Comparison of ENCODE assay signal across 29 mouse cellular contexts in the genomic region with DNA sequence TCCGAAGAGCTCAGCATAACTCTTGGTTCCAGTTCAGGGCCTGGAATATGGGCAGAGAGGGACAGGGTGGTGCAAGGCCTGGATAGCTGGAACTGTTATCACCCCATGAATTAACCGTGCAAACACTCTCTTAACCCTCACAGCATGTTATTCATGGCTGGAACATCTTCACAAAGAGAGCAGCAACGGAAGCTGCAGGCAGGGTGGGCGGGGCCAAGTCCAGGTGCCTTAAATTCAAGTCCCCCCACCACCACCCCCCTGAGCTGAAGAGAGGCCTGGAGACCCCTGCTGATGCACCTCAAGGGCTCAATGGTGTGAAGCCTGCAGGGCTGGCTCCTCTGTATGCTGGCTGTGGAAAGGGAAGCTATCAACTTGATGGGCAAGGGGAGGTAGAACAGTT. TPM values are rescaled to one million over a fixed set of nuclear protein-coding genes. Genes with fewer than 3 reads are reported as not detected.
DNase-seq lines count a peak whose midpoint lies in the region; ATAC-seq and TF ChIP-seq lines count a peak whose summit lies in the region.
"Had no signal": no experiment of that assay in that cellular context is flagged by ENCODE, and none has a peak within 500 bp of the region (broad histone marks: within the 10 kb centered on the region; RNA-seq: fewer than 3 reads in every experiment).

No protein-coding gene starts in this region.

- no peaks in the 10 kb centered on the region for H3K27me3 ChIP-seq in midbrain, embryonic 11.5 days (ENCODE audit: control insufficient read depth, insufficient read depth, low read length)
- no peaks in the 10 kb centered on the region for H3K27me3 ChIP-seq in midbrain, postnatal 0 days (ENCODE audit: insufficient read depth, low read length)
- H3K27me3 ChIP-seq in thymus, adult 2 months (ENCODE audit: control insufficient read depth, insufficient read depth, low read length), result no peaks in the 10 kb centered on the region
- 0 out of 2 replicates have a peak, but pooled peaks cover 5% of the 10 kb centered on the region for H3K27me3 ChIP-seq in liver, embryonic 12.5 days (replicated peaks)
- H3K27me3 ChIP-seq: embryonic facial prominence, embryonic 13.5 days; forebrain, embryonic 12.5 days; forebrain, embryonic 15.5 days had no signal

- no peak overlapping the region for H3K4me3 ChIP-seq in midbrain, embryonic 11.5 days (ENCODE audit: low read depth, low read length)
- H3K4me3 ChIP-seq in midbrain, postnatal 0 days (ENCODE audit: low read depth, low read length), result no peak overlapping the region
- no peak overlapping the region for H3K4me3 ChIP-seq in thymus, adult 2 months (ENCODE audit: control insufficient read depth, insufficient read depth, low read length)
- no peak overlapping the region for H3K4me3 ChIP-seq in liver, embryonic 12.5 days
- H3K4me3 ChIP-seq: embryonic facial prominence, embryonic 10.5 days; embryonic facial prominence, embryonic 13.5 days; erythroblast, embryonic 14.5 days; forebrain, embryonic 12.5 days; forebrain, embryonic 15.5 days; hindbrain, embryonic 10.5 days; hindbrain, embryonic 13.5 days had no signal

- peaks cover 7% of the 10 kb centered on the region for H3K4me1 ChIP-seq in midbrain, embryonic 11.5 days (ENCODE audit: control insufficient read depth, insufficient read depth, low read length)
- H3K4me1 ChIP-seq in midbrain, postnatal 0 days (ENCODE audit: insufficient read depth, low read length), result no peaks in the 10 kb centered on the region
- H3K4me1 ChIP-seq in thymus, adult 2 months (replicated peaks; ENCODE audit: control insufficient read depth, insufficient read depth, low read length), result peaks cover 70% of the 10 kb centered on the region
- 0 out of 2 replicates have a peak, but pooled peaks cover 5% of the 10 kb centered on the region for H3K4me1 ChIP-seq in liver, embryonic 12.5 days

- H3K9ac ChIP-seq in midbrain, embryonic 11.5 days (ENCODE audit: low read length), result no peak overlapping the region
- H3K9ac ChIP-seq in midbrain, postnatal 0 days (replicated peaks; ENCODE audit: low read length, poor library complexity, severe bottlenecking), result no peak overlapping the region
- H3K9ac ChIP-seq in liver, embryonic 12.5 days, result no peak overlapping the region
- H3K9ac ChIP-seq: embryonic facial prominence, embryonic 13.5 days; forebrain, embryonic 12.5 days; forebrain, embryonic 15.5 days; hindbrain, embryonic 13.5 days had no signal

- TF ChIP-seq CTCF in midbrain, postnatal 0 days (IDR thresholded peaks at IDR 0.05), result no peak
- no peak for TF ChIP-seq CTCF in thymus, adult 2 months (IDR thresholded peaks at IDR 0.05; ENCODE audit: borderline replicate concordance, control insufficient read depth, extremely low read depth, insufficient read depth, low read length, poor library complexity)

- H3K27ac ChIP-seq in midbrain, embryonic 11.5 days (ENCODE audit: low read depth, low read length), result no peak overlapping the region
- H3K27ac ChIP-seq in midbrain, postnatal 0 days (ENCODE audit: low read depth, low read length), result no peak overlapping the region
- H3K27ac ChIP-seq in thymus, adult 2 months (ENCODE audit: control insufficient read depth, insufficient read depth, low read length), result peak overlapping the region; percentile 76
- H3K27ac ChIP-seq in liver, embryonic 12.5 days, result no peak overlapping the region
- H3K27ac ChIP-seq: embryonic facial prominence, embryonic 10.5 days; embryonic facial prominence, embryonic 13.5 days; forebrain, embryonic 12.5 days; forebrain, embryonic 15.5 days; hindbrain, embryonic 10.5 days; hindbrain, embryonic 13.5 days had no signal

- H3K4me2 ChIP-seq in midbrain, embryonic 11.5 days, result no peak overlapping the region
- H3K4me2 ChIP-seq in midbrain, postnatal 0 days (ENCODE audit: low read depth, low read length, poor library complexity, severe bottlenecking), result no peak overlapping the region
- H3K4me2 ChIP-seq in liver, embryonic 12.5 days, result no peak overlapping the region
- H3K4me2 ChIP-seq: embryonic facial prominence, embryonic 13.5 days; forebrain, embryonic 12.5 days; forebrain, embryonic 15.5 days; heart, embryonic 11.5 days; hindbrain, embryonic 13.5 days had no signal

- H3K36me3 ChIP-seq in midbrain, embryonic 11.5 days (ENCODE audit: control insufficient read depth, insufficient read depth, low read length), result no peaks in the 10 kb centered on the region
- H3K36me3 ChIP-seq in midbrain, postnatal 0 days (ENCODE audit: insufficient read depth, low read length), result no peaks in the 10 kb centered on the region
- no peaks in the 10 kb centered on the region for H3K36me3 ChIP-seq in thymus, adult 2 months (ENCODE audit: control insufficient read depth, insufficient read depth, low read length)
- H3K36me3 ChIP-seq in liver, embryonic 12.5 days, result no peaks in the 10 kb centered on the region
- H3K36me3 ChIP-seq: embryonic facial prominence, embryonic 10.5 days; embryonic facial prominence, embryonic 13.5 days; forebrain, embryonic 12.5 days; forebrain, embryonic 15.5 days; G1E; hindbrain, embryonic 10.5 days; hindbrain, embryonic 13.5 days had no signal

- H3K9me3 ChIP-seq in midbrain, embryonic 11.5 days (ENCODE audit: control insufficient read depth, low read length), result no peaks in the 10 kb centered on the region
- H3K9me3 ChIP-seq in midbrain, postnatal 0 days (ENCODE audit: low read length), result no peaks in the 10 kb centered on the region
- no peaks in the 10 kb centered on the region for H3K9me3 ChIP-seq in liver, embryonic 12.5 days (replicated peaks)
- H3K9me3 ChIP-seq: embryonic facial prominence, embryonic 10.5 days; embryonic facial prominence, embryonic 13.5 days; forebrain, embryonic 12.5 days; forebrain, embryonic 15.5 days; G1E; hindbrain, embryonic 13.5 days had no signal

- peak; percentile 57 for DNase-seq in midbrain, embryonic 11.5 days (ENCODE audit: low spot score, missing footprints)
- DNase-seq in midbrain, postnatal 0 days (ENCODE audit: low spot score), result no peak
- peak; percentile 56 for DNase-seq in thymus, adult 2 months
- peak; percentile 81 for DNase-seq in thymus, postnatal 14 days
- DNase-seq in thymus, postnatal 4 days, result peak; percentile 85
- no peak for DNase-seq in lung, postnatal 14 days
- DNase-seq: cerebellum, adult 9-11 months had no signal

- no peak for ATAC-seq in midbrain, embryonic 11.5 days (ENCODE audit: low FRiP score)
- ATAC-seq in midbrain, postnatal 0 days (ENCODE audit: low FRiP score), result no peak
- no peak for ATAC-seq in monocyte, adult 5-6 weeks (replicated peaks; ENCODE audit: insufficient number of reproducible peaks, low FRiP score, low TSS enrichment, poor library complexity, severe bottlenecking)
- no peak for ATAC-seq in liver, embryonic 12.5 days
- ATAC-seq: forebrain, embryonic 15.5 days; hindbrain, embryonic 16.5 days; Patski had no signal

- WGBS in midbrain, embryonic 11.5 days, result 49% methylated on average over 4 of the region's 4 CpGs
- 49% methylated on average over 4 of the region's 4 CpGs for WGBS in midbrain, postnatal 0 days
- WGBS in thymus, adult 2 months, result 63% methylated on average over 4 of the region's 4 CpGs
- 46% methylated on average over 4 of the region's 4 CpGs for WGBS in liver, embryonic 12.5 days (ENCODE audit: insufficient replicate concordance)

- TF ChIP-seq POLR2A in thymus, adult 2 months (IDR thresholded peaks at IDR 0.05; ENCODE audit: control insufficient read depth, extremely low read depth, insufficient read depth, low read length, poor library complexity), result no peak

RNA-seq across cellular contexts. Expression of a gene that starts 15.8 kb away (rescaled TPM):
- 0.10 and 0.15 TPM in 2 replicates for polyA plus RNA-seq in midbrain, embryonic 11.5 days (2014; fragmentation: Nextera tagmentation; extraction: Ambion mirVana)
- 4.9 and 8.4 TPM in 2 replicates for total RNA-seq in midbrain, postnatal 0 days (2014; rRNA removed)
- 13.0 and 13.9 TPM in 2 replicates for polyA plus RNA-seq in midbrain, postnatal 0 days (2015; fragmentation: Nextera tagmentation; extraction: Ambion mirVana)
- polyA plus RNA-seq in thymus, adult 2 months (2012; rRNA removed), result 7.8 and 13.3 TPM in 2 replicates
- not detected in 3 replicates for total RNA-seq in monocyte, adult 5-6 weeks (2017)
- 0.08 TPM in 1 of 2 replicates, not detected in the other for polyA plus RNA-seq in liver, embryonic 12.5 days (2016; fragmentation: Nextera tagmentation; extraction: Ambion mirVana)
- total RNA-seq: CH12.LX; gastrocnemius, adult 18-20 months; gastrocnemius, postnatal 36 days; granulocyte monocyte progenitor cell, adult 5-6 weeks had no signal
- polyA plus RNA-seq: C2C12; erythroblast, embryonic 14.5 days; G1E; Patski had no signal

RNA-seq across cellular contexts. Expression of a gene that starts 38.5 kb away (rescaled TPM):
- polyA plus RNA-seq in midbrain, embryonic 11.5 days (2014; fragmentation: Nextera tagmentation; extraction: Ambion mirVana), result 0.48 TPM in 1 of 2 replicates, not detected in the other
- total RNA-seq in midbrain, postnatal 0 days (2014; rRNA removed), result 4.2 and 12.3 TPM in 2 replicates
- 0.21 and 0.45 TPM in 2 replicates for polyA plus RNA-seq in midbrain, postnatal 0 days (2015; fragmentation: Nextera tagmentation; extraction: Ambion mirVana)
- polyA plus RNA-seq in thymus, adult 2 months (2012; rRNA removed), result 0.41 and 0.69 TPM in 2 replicates
- not detected in 3 replicates for total RNA-seq in monocyte, adult 5-6 weeks (2017)
- polyA plus RNA-seq in liver, embryonic 12.5 days (2016; fragmentation: Nextera tagmentation; extraction: Ambion mirVana), result 0.05 and 0.12 TPM in 2 replicates
- total RNA-seq: CH12.LX; gastrocnemius, adult 18-20 months; gastrocnemius, postnatal 36 days; granulocyte monocyte progenitor cell, adult 5-6 weeks had no signal
- polyA plus RNA-seq: erythroblast, embryonic 14.5 days; forebrain, embryonic 12.5 days; forebrain, embryonic 15.5 days; G1E; Patski had no signal

RNA-seq across cellular contexts. Expression of a gene that starts 47.3 kb away (rescaled TPM):
- 3.9 and 5.9 TPM in 2 replicates for polyA plus RNA-seq in midbrain, embryonic 11.5 days (2014; fragmentation: Nextera tagmentation; extraction: Ambion mirVana)
- 14.3 and 17.0 TPM in 2 replicates for total RNA-seq in midbrain, postnatal 0 days (2014; rRNA removed)
- polyA plus RNA-seq in midbrain, postnatal 0 days (2015; fragmentation: Nextera tagmentation; extraction: Ambion mirVana), result 7.3 and 9.3 TPM in 2 replicates
- polyA plus RNA-seq in thymus, adult 2 months (2012; rRNA removed), result 16.1 and 16.5 TPM in 2 replicates
- total RNA-seq in monocyte, adult 5-6 weeks (2017), result not detected in 3 replicates
- 0.77 and 1.3 TPM in 2 replicates for polyA plus RNA-seq in liver, embryonic 12.5 days (2016; fragmentation: Nextera tagmentation; extraction: Ambion mirVana)
- total RNA-seq: granulocyte monocyte progenitor cell, adult 5-6 weeks had no signal
- polyA plus RNA-seq: erythroblast, embryonic 14.5 days; G1E had no signal

RNA-seq across cellular contexts. Expression of a gene that starts 54.5 kb away (rescaled TPM):
- not detected in 2 replicates for polyA plus RNA-seq in midbrain, embryonic 11.5 days (2014; fragmentation: Nextera tagmentation; extraction: Ambion mirVana)
- 0.16 TPM in 1 of 2 replicates, not detected in the other for total RNA-seq in midbrain, postnatal 0 days (2014; rRNA removed)
- polyA plus RNA-seq in midbrain, postnatal 0 days (2015; fragmentation: Nextera tagmentation; extraction: Ambion mirVana), result 0.15 TPM in 1 of 2 replicates, not detected in the other
- 0.61 and 0.81 TPM in 2 replicates for polyA plus RNA-seq in thymus, adult 2 months (2012; rRNA removed)
- total RNA-seq in monocyte, adult 5-6 weeks (2017), result not detected in 3 replicates
- 0.14 and 0.90 TPM in 2 replicates for polyA plus RNA-seq in liver, embryonic 12.5 days (2016; fragmentation: Nextera tagmentation; extraction: Ambion mirVana)
- total RNA-seq: adrenal gland, adult 2 months; adrenal gland, postnatal 14 days; CH12.LX; granulocyte monocyte progenitor cell, adult 5-6 weeks; heart, adult 8-10 months; heart, postnatal 36 days had no signal
- polyA plus RNA-seq: erythroblast, embryonic 14.5 days; G1E had no signal

Comparison
In these comparisons a context has a peak if more than half of its experiments do, and no peak if none do; other contexts are left out.
1. DNase-seq: peak in midbrain, embryonic 11.5 days (single experiment), thymus, adult 2 months (single experiment), thymus, postnatal 14 days (single experiment) and thymus, postnatal 4 days (single experiment); none in midbrain, postnatal 0 days (single experiment) and lung, postnatal 14 days (single experiment).